Mouse (Mus musculus) embryonic fibroblast, embryonic 13.5 days (primary cell): ENCODE data around the gene Hoxb3. TPM values are rescaled to one million over a fixed set of nuclear protein-coding genes. Genes with fewer than 3 reads are reported as not detected.
A peak's percentile ranks its signal among the peaks of the same experiment; 100 is the strongest.

Source experiments
- H3K27ac ChIP-seq: 2 replicates; pipeline ENCODE4 v1.5.1; 2012; ENCODE audit warnings: low read length, control low read depth, inconsistent platforms; ENCODE audit not compliant: insufficient read depth
- H3K4me1 ChIP-seq: 2 replicates; pipeline ENCODE4 v1.6.1; 2011; ENCODE audit warnings: low read length; ENCODE audit not compliant: control insufficient read depth, insufficient read depth
- H3K4me3 ChIP-seq: 2 replicates; pipeline ENCODE4 v1.5.1; 2011; ENCODE audit warnings: mild to moderate bottlenecking, control low read depth, low read length; ENCODE audit not compliant: insufficient read depth
- CTCF ChIP-seq: IDR thresholded peaks from 2 replicates; pipeline ENCODE4 v1.5.1; 2011; ENCODE audit warnings: mild to moderate bottlenecking, control low read depth, low read length, moderate library complexity, borderline replicate concordance; ENCODE audit not compliant: insufficient read depth
- POLR2A ChIP-seq: IDR thresholded peaks from 2 replicates; pipeline ENCODE4 v1.6.1; 2011; ENCODE audit warnings: low read depth, mild to moderate bottlenecking, control low read depth, low read length, moderate library complexity
- polyA plus RNA-seq: library from polyadenylated mRNA; stranded (reverse); fragments of >200 nt; gene quantifications from 2 replicates; pipeline ENCODE4 v1.2.4, GENCODE M21; 2011; ENCODE audit warnings: low read depth; ENCODE audit not compliant: missing spikeins, insufficient read length

The Hoxb3 gene
- 19.1 and 21.9 TPM in 2 replicates for polyA plus RNA-seq

- H3K27ac ChIP-seq = peak within 1 kb of the TSS; percentile 70
Measured at GRCm38 (mm10) chr11:96323154-96323553, at the start of gene Hoxb3. Gene Hoxb3, plus strand, starts transcription at chr11:96323326.

DNA sequence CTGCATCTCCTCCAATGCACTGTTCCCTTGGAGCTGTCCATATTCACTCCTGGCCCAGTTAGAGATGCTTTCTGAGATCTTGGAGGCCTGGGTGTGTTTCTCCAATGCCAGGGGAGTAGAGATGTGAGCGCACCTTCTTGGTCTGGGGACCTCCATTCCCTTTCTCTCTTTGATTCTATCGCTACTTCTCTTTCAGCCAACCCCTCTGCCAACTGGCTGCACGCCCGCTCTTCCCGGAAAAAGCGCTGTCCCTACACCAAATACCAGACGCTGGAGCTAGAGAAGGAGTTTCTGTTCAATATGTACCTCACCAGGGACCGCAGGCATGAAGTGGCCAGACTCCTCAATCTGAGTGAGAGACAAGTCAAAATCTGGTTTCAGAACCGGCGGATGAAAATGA is 48.7 kb upstream of the Hoxb3 start:
- H3K27ac ChIP-seq = no peak overlapping the region

More at GRCm38 (mm10) chr11:96323154-96323553, at the start of gene Hoxb3:
- TF ChIP-seq CTCF = no peak
- no peaks in the 10 kb centered on the region for H3K4me1 ChIP-seq
- peak within 1 kb of the TSS; percentile 6; the same call in 1 of the 2 replicates for H3K4me3 ChIP-seq

GRCm38 (mm10) chr11:96275896-96276295 is 47.2 kb upstream of the Hoxb3 start:
- H3K4me1 ChIP-seq = no peaks in the 10 kb centered on the region
- TF ChIP-seq CTCF (no peak), POLR2A (no peak)
- H3K4me3 ChIP-seq = no peak overlapping the region

More for the DNA sequence above, 48.7 kb upstream of the Hoxb3 start:
- TF ChIP-seq POLR2A (no peak), CTCF (no peak)
- Histone ChIP-seq H3K4me3 (no peak overlapping the region), H3K4me1 (no peaks in the 10 kb centered on the region)

GRCm38 (mm10) chr11:96277151-96278044 is 45.7 kb upstream of the Hoxb3 start:
- peak overlapping the region; percentile 55 for H3K27ac ChIP-seq
- TF ChIP-seq CTCF = no peak
- TF ChIP-seq POLR2A = no peak
- H3K4me3 ChIP-seq = no peak overlapping the region
- H3K4me1 ChIP-seq = no peaks in the 10 kb centered on the region

More at GRCm38 (mm10) chr11:96275896-96276295, 47.2 kb upstream of the Hoxb3 start:
- no peak overlapping the region for H3K27ac ChIP-seq

DNA sequence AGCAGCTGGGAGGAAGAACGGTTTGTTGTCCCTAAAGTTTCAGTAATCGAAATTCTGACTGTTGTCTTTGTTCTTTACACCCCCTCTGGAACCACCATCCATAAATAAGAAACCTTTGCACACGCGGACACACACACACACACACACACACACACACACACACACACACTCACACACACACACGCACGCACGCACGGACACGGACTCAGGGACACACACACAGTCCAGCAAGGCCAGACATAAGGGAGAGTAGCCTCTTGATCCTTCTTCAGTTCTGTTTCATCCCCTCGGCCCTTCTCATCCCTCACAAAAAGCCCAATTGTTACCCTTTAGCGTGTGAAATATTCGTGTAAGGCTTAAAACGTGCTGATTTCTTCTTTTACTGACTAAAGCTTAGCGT is 44.8 kb upstream of the Hoxb3 start:
- Histone ChIP-seq H3K27ac (peak overlapping the region; percentile 55), H3K4me1 (no peaks in the 10 kb centered on the region), H3K4me3 (no peak overlapping the region)
- TF ChIP-seq POLR2A (no peak), CTCF (no peak)

- TF ChIP-seq CTCF (0 out of 2 replicates have a peak, but pooled peaks have one; percentile 29), POLR2A (no peak)
- Histone ChIP-seq H3K27ac (no peak overlapping the region), H3K4me1 (no peaks in the 10 kb centered on the region), H3K4me3 (no peak overlapping the region)
Measured at GRCm38 (mm10) chr11:96278773-96279172, 44.4 kb upstream of the Hoxb3 start.

GRCm38 (mm10) chr11:96279421-96280233 is 43.5 kb upstream of the Hoxb3 start:
- Histone ChIP-seq H3K4me3 (no peak overlapping the region), H3K27ac (no peak overlapping the region), H3K4me1 (no peaks in the 10 kb centered on the region)
- TF ChIP-seq POLR2A (no peak), CTCF (no peak)

DNA sequence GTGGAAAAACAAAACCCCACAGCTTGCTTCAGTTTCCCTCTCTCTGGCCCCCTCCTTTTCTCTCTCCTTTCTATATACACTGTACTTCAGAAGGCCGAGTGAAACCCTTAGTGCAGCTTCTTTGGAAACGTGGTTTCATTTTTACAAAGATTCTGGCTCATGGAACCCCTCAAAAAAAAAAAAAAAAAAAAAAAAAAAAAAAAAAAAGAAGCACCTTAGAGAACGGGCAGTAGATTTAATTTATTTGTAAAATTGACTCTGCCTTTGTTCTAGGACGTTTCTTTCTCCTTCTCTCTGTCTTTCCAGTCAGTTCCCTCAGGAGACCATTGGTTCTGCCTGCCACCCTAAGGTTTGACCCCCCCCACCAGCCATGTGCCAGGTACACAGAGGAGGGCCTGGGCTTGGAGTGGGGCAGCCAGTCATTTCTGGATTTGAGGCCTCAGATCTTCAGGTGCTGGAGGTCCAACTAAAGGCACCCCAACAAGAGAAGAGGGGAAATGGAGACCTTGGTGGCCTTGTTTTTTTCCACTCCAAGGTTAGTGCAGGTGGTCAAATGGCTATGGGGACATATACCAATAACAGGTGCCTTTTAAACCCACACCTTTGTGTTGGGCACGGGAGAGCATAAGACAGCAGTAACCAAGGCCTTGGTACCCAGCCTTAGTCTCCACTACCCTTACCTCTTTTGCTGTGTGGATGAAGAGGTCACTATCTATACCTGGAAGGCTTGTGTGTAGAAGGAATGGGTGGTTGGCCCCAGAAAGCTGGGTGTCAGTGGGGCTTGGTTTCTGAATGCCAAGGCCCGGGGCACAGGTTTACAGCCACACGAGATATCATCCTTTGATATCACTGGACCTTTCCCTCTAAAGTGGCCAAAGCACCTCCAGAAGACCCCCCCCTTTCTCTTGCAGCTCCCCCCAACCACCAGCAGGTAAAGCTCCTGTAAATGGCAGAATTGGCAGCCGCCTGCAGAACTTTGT is 42.4 kb upstream of the Hoxb3 start:
- TF ChIP-seq POLR2A = no peak
- no peak for TF ChIP-seq CTCF
- Histone ChIP-seq H3K4me3 (no peak overlapping the region), H3K4me1 (no peaks in the 10 kb centered on the region), H3K27ac (no peak overlapping the region)

- no peak overlapping the region for H3K27ac ChIP-seq
- H3K4me1 ChIP-seq = no peaks in the 10 kb centered on the region
- H3K4me3 ChIP-seq = no peak overlapping the region
- TF ChIP-seq CTCF = no peak
- no peak for TF ChIP-seq POLR2A
Measured at GRCm38 (mm10) chr11:96281396-96281795, 41.7 kb upstream of the Hoxb3 start.
